Mouse (Mus musculus) liver (tissue): ENCODE measurements around the gene Kdm6a.

Experiments
- DNase-seq: peaks from one replicate; pipeline ENCODE4 v3.0.0-alpha.2; 2020; ENCODE audit warnings: mixed read lengths

The Kdm6a gene

DNA sequence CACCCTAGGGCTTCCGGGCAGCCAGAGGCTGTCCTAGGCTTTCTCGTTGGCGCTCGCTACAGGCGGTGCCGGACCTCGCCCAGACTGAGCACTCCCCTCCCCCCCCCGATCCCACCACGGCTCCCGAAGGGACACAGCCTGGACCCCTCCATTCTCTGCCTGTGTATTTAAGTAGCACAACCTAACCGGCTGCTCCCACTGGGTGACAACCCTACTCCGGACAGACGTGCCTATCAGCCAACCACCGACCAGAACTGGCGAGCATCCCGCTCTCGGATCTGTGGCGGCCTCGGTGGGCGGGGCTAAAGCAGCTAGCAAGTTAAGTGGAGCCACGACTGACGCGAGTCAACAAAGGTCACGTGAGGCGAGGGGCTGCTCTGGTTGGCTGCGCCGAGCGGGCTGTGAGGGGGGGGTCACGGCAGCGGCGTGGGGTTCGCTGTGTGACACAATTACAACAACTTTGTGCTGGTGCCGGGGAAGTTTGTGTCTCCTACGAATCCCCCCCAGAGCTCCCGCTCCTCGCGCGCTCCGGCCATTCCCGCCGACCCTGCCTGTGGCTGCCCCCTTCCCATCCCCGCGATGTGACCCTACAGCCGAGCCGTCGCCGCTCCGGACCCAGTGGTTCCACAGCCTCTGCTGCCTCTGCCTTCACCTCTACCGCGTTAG, at the start of gene Kdm6a:
Gene Kdm6a, plus strand, starts transcription at position 384 of the 666 bp plus-strand sequence.
- DNase-seq, result peak; percentile 99

DNA sequence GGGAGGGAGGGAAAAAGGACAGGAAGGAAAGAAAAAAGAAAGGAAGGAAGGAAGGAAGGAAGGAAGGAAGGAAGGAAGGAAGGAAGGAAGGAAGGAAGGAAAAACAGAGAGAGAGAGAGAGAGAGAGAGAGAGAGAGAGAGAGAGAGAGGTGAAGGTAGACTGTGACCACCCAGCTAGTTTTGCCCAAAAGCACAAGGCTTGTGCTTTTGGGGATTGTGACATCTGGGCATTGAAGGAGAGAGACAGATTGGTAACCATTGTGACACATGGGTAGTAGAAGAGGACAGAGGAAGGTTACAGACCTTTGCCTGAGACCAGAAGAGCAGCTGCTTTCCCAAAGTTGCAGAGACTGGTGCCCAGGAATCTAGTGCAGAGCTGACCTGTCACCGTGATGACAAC, 16.8 kb upstream of the Kdm6a start, which contains the start of gene Dusp21:
Gene Dusp21, plus strand, starts transcription at position 301 of the 400 bp plus-strand sequence.
- no peak for DNase-seq

DNA sequence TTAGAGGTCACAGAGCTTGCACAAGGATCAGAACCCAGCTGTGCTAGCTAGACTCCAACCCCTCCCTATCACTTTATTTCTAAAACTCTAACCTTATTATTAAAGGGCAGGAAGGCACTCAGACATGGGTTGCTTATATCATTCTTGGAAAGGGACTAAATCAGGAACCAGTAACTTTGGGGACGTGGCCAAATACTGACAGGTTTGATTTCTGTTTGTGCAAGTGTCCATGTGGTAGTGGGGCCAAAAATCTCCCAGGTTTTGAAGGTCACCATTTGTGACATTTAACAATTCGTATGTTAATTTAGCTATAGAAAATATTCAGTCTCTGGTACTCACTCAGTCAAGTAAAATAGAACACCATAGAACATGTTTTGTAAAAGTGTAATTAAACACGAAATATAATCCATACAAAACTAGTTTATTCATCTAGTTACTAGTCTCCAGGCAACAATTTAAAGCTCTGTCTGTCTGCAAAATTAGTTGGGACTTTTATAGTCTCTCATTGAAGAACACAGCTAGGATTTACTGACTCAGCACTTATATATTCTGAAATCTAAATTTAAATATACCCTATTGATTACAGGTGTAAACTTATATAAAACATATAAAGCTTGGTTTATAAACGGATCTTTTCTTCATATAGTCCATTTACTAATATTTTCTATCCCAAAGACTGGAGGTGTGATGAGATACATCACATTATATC, 1.5 kb upstream of the Kdm6a start:
- no peak for DNase-seq

DNA sequence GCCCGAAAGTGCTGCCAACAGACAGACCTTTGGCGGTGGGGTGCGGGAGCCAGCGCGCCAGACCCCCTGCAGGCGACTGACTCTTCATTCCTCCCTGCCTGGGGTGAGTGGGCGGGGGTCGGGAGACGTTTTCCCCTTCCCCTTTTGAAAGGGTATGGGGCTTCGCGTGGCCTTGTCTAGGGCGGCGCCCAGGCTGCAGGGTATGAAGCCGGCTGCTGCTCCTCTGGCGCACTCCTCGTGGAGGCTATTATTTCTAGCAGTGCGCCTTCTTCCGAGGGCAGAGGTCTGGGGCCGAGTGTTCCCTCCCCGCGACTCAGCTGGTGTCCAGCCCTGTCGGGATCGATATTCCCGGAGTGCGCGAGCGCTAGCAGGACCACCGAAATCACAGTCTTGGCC, 581 bp upstream of the Kdm6a start:
- peak; percentile 62 for DNase-seq

DNA sequence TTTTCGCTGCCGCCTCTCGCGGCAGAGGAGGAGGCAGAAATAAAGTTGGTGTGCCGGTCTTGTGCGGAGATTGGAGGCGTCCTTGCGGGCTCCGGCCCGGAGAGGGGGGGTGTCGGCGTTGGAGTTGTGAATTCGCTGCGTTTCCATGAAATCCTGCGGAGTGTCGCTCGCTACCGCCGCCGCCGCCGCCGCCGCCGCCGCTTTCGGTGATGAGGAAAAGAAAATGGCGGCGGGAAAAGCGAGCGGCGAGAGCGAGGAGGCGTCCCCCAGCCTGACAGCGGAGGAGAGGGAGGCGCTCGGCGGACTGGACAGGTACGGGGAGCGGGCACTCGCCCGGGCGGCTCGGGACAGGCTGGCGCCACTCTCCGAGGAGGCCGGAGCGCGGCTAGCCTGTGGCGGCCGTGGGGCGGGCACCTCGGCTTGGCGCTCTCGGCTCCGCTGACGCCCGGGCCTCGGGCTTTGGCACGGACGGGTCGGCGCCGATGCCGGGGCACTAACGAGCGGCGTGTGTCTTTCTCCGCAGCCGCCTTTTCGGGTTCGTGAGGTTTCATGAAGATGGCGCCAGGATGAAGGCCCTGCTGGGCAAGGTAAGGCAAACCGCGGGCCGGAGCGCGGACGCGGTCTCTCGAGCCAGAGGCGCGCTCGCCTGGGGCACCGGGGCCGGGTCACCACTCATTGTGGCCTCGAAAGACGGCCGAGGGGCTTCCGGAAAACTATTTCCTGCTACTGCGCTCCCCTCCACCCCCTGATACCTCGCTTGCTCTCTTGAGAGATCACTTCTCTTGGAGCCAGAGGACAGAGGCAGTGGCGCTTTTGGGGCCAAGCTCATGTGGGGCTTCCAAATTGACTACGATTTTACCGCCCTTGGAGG, 721 bp downstream of the Kdm6a start:
- peak; percentile 69 for DNase-seq

DNA sequence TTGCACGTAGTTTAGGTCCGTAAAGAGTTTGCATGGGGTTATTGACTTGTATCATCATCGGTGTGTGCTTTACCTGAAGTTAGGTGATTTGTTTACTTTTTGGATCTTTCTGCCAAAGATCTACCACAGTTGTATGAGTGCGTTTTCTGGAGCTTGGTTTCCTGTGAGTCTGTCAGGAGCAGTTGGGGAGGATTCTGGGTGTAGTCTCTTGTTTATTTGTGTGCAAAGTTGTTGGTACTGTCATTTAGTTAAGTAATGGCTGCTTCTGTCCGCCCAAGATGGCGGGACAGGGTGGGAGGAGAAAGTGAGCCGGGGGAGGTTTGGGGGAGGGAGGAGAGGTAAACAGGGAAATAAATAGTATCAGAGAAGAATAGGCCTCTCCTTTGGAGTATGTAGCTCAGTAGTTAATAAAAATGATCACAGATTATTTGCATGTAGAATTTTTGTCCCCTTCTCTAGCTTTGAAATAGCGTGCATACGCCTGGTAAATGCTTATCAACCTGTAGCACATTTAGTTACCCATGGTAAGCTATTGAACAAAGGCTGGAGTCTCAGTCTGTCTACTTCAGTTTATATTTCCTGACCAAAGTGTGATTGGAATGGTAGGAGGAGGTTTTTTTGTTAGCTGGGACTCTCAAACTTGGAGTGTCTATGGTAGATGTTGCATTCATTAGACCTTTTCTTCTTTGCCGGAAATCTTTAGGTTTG, 1.7 kb downstream of the Kdm6a start:
- peak; percentile 73 for DNase-seq

DNA sequence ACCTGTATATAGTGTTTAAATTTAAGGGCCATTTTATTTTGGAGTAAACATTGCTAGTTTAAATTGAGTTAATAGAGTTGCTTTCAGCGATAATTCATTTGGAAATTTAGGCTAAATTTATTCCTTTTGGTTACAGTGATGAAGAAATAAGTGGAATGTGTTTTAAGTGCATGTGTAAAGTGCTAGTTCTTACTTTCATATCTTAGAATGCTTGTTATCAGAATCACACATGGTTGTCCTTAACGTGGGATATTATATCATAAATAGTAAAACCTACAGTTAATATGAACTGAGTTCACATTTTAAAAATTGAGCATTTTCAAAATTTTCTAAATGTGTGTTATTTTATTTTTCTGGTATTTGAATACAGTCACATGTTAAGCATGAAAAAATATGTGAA, 2.7 kb downstream of the Kdm6a start:
- no peak for DNase-seq

DNA sequence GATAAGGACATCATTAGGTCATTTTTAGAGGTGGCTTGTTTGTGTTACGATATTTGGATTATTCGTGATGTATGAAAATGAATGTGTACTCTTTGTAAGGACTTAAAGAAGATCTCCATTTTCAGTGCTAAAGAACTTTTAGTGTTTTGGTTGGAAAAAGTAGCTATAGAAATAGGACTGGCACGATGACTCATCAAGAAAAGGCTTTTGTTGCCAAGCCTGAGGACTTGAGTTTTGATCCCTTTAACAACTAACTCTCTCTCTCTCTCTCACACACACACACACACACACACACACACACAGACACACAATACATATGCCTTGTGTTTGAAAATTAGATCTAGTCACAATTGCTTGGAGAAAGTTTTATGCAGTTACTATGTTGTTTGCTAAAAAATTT, 4.6 kb downstream of the Kdm6a start:
- DNase-seq, result no peak

DNA sequence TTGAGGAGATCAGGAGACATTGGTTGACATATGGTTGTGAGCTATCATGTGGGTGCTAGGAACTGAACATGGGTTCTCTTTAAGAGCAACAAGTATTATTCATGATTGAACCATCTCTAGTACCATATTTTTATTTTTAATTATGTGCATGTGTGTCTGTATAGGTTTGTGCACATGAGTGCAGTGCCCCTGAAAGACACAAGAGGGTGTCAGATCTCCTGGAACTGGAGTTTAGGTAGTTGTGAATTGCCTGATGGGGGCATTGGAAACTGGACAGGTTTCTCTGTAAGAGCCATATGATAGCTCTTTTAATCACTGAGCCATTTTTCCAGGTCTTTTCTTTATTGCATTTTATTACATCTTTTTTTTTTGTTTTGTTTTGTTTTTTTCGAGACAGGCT, 6.6 kb downstream of the Kdm6a start:
- no peak for DNase-seq

DNA sequence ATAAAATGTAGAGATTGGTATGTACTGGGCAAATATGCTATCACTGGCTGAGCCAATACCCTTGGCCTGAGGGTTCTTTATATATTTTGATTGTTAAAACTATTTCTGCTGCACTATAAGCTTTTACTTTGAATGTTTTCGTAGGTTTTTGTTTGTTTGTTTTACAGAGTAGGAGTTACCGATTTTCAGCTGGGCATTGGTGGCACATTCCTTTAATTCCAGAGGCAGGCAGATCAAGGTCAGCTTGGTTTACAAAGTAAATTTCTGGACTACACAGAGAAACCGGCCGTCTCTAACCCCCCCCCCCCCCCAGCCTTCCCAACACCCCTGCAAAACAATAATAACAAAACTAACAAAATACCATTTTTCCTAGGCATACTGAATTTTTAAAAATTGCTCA, 12.5 kb downstream of the Kdm6a start:
- DNase-seq, result no peak

DNA sequence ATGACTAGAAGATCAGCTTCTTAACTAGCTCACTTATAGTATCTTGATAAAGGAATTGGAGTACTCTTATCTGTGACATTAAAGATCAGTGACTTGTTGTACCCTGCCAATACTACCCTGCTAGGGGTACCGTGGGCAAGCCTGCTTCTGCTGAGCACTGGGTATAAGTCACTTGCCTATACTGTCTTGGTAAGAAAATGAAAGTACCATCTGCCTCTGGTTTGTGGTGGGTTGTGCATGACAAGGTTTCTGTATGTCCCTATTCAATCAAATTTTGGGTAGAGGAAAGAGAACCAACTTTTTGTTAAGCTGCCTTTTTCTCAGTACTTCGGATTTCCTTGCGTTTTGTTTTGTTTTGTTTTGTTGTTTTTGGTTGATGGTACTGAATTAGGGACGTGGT, 15.4 kb downstream of the Kdm6a start:
- no peak for DNase-seq

DNA sequence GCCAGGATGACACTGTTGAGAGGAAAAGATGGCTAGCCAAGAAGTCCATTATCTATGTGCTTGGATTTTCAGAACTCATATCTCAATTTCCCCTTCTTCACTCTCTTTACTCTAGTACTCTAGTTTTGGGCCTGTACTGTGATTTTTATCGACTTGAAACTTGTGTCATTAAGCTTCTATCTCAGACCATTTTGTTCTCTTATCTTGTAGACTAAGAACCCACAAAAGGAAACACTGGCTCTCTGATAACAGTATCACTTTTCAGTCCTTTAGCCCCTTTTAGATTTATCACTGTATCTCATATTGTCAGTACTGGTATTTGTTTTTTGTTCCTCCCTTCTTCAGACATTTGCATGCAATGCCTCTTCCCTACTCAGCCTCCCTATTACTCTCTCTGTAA, 17.1 kb downstream of the Kdm6a start:
- no peak for DNase-seq

DNA sequence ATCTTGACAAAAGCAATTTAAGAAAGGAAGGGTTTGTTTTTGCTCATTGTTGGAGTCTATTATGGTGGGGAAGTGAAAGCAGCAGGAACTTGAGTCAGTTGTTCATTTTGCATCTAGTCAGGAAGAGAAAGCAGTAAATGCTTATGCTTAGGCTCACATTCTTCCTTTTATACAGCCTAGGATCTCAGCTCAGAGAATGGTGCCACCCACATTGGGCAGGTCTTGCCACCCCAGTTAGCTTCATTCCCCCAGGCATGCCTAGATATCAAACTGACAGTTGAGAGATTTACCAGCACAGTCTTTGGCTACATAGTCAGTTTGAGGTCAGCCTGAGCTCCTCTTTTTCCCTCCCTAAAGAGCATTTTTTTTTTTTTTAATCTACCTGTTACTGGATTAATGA, 24.8 kb downstream of the Kdm6a start:
- DNase-seq, result no peak

DNA sequence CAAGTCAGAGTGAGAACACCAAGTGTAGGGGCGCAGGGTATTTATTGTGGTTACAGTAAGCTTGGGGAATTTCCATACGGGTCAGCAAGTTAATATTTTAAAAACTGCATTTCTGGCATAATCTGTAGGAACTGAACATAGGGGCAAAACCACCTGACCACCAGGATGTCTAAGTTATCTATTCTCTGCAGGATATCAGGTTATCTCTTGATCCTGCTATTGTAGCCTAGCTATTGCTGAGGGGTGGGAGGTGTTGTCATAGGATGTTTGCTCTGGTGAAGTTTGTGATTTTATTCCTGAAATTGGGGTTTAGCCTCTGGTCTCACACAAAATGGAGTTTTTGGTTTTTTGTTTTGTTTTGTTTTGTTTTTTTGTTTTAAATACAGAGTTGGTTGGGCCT, 25.9 kb downstream of the Kdm6a start:
- no peak for DNase-seq

DNA sequence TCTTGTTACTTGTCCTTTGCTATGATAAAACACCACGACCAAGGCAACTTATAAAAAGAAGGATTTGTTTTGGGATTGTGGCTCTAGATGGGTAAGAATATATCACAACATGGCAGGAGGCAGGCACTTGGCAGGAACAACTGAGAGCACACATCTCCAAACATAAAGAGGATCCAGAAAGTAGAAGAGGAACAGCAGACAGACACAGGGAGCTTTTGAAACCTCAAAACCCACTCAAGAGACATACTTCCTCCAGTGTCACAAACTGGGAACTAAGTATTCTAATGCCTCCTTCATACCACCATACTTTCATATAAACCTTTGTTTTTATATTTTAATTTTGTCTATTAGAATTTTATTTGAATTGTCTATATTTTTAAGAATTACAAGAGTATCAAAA, 77.2 kb downstream of the Kdm6a start:
- DNase-seq, result no peak

DNA sequence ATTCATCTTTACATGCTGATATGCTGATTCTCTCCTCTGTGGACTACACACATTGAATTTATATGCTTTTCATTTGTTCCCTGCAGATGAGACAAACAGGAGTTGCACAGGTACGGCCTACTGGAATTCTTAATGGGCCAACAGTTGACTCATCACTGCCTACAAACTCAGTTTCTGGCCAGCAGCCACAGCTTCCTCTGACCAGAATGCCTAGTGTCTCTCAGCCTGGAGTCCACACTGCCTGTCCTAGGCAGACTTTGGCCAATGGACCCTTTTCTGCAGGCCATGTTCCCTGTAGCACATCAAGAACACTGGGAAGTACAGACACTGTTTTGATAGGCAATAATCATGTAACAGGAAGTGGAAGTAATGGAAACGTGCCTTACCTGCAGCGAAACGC, 88.2 kb downstream of the Kdm6a start:
- no peak for DNase-seq

DNA sequence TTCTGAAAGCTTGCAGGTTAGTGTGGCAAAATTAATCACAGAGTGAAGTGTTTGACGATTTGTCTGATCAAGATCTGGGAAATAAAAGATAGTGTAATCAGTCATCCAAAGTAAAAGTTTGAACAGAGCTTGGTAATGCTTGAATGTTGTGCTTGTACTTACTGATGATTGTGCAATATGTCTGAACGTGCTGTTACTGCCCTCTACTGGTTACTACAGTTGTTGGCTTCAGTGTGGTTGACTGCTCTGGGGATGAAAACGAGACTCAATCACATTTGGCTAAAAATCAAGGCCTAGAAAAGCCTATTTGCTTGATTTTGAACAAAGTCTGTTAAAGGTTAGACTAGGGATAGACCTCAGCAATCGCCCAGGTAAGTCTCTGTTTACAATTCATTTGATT, 92.4 kb downstream of the Kdm6a start:
- DNase-seq, result no peak

DNA sequence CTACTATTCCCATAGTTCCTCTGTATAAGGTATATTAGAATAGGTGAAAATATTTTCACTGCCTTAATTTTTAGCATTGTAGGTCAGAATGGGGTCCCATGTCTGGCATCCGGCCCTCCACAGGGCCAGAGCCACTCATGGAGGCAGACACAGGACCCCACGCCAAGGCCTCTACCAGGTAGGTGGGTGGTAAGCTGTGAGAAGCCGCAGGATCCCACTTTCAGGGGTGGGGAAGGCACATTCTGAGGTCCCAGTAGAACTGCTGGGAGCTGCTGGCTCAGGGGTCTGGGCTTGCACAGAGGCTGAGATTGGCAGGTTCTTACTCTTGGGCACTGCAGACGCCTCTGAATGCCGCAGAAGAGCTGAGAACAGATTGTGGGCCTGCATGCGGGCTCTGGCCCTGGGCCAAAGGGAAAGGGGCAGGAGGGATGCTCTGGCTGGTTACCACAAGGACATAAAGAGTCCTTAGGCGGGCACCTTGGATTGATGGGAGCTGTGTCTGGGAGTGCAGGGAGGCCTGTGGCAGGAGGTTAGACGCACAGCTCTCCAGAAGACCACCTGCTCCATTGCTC, 95.9 kb downstream of the Kdm6a start:
- DNase-seq, result no peak

DNA sequence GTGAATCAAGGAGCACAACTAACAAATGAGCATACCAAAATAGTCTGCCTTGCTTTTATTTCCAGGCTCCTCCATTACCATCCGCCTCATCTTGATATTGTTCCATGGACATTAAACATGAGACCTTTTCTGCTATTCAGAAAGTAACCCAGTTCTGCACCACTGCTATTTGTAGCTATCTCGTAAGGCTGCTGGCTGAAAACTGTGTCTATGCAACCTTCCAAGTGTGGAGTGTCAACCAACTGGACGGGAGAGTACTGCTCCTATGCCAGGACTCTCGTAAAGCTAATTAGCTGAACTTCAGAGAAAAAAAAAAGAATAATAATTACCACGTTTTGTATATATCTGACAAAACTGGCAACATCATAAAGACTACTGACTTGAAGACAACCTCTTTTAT, 116.2 kb downstream of the Kdm6a start:
- DNase-seq, result no peak

DNA sequence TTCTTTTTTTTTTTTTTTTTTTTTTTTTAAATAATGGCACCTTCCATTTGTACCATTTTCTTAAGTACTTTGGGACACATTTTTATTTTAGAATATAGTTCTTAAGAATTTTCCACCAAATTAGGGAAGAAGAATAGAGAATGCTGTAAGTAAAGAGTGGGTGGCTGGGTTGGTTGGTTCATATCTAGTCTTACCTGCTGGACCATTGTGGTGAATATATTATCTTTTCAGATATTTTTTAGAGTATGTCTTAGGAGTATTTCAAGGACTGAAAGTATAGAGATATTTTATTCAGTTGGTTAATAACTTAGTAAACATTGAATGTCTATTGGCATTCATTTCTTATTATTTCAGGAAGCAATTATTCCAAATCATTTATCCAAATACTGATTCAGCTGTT, 117.8 kb downstream of the Kdm6a start:
- no peak for DNase-seq
